Mouse (Mus musculus): ENCODE measurements at regions not wholly inside any gene's neighbourhood (a gene's known extent, or its start where the extent isn't known, plus 50 kb on each side); places are given as distances from the start of the nearest gene placed in this dataset.

- TF ChIP-seq EP300 (IDR thresholded peaks at IDR 0.05): no peak
- no peak for TF ChIP-seq CTCF (IDR thresholded peaks at IDR 0.05)
- H3K9me3 ChIP-seq (ENCODE audit: low read length): no peaks in the 10 kb centered on the region
- H3K36me3 ChIP-seq (ENCODE audit: insufficient read depth, low read length): no peaks in the 10 kb centered on the region
- H3K27me3 ChIP-seq (replicated peaks; ENCODE audit: insufficient read depth, low read length): no peaks in the 10 kb centered on the region
- no peaks in the 10 kb centered on the region for H3K4me1 ChIP-seq (ENCODE audit: insufficient read depth, low read depth, low read length)
- H3K4me3 ChIP-seq (ENCODE audit: low read depth, low read length): no peak overlapping the region
- ATAC-seq: no peak
- H3K9ac ChIP-seq (replicated peaks; ENCODE audit: low read depth): no peak overlapping the region
- no peak overlapping the region for H3K27ac ChIP-seq (ENCODE audit: low read length)
- whole genome bisulfite sequencing: 53% methylated on average over 8 of the region's 8 CpGs
- no peak for DNase-seq (ENCODE audit: low spot score)
- H3K4me2 ChIP-seq (replicated peaks; ENCODE audit: low read depth, low read length): no peak overlapping the region
Observed at GRCm38 (mm10) chr14:68973636-68974101, 320.4 kb downstream of the Synb start.

GRCm38 (mm10) chr14:68966758-68967157 lies 327.3 kb downstream of the Synb start:
- H3K9me3 ChIP-seq (ENCODE audit: low read length): no peaks in the 10 kb centered on the region
- H3K9ac ChIP-seq (replicated peaks; ENCODE audit: low read depth): no peak overlapping the region
- H3K27ac ChIP-seq (ENCODE audit: low read length): no peak overlapping the region
- TF ChIP-seq EP300 (IDR thresholded peaks at IDR 0.05) (no peak), CTCF (IDR thresholded peaks at IDR 0.05) (peak; percentile 87)
- ATAC-seq (no peak), DNase-seq (ENCODE audit: low spot score) (peak; percentile 49)
- no peaks in the 10 kb centered on the region for H3K4me1 ChIP-seq (ENCODE audit: insufficient read depth, low read depth, low read length)
- no peaks in the 10 kb centered on the region for H3K27me3 ChIP-seq (replicated peaks; ENCODE audit: insufficient read depth, low read length)
- H3K4me2 ChIP-seq (replicated peaks; ENCODE audit: low read depth, low read length): no peak overlapping the region
- H3K36me3 ChIP-seq (ENCODE audit: insufficient read depth, low read length): no peaks in the 10 kb centered on the region
- 3% methylated on average over 1 of the region's 1 CpGs for WGBS
- no peak overlapping the region for H3K4me3 ChIP-seq (ENCODE audit: low read depth, low read length)

GRCm38 (mm10) chr14:68954577-68955460 lies 339.3 kb downstream of the Synb start:
- Histone ChIP-seq H3K4me2 (replicated peaks; ENCODE audit: low read depth, low read length) (no peak overlapping the region), H3K9ac (replicated peaks; ENCODE audit: low read depth) (no peak overlapping the region), H3K4me1 (ENCODE audit: insufficient read depth, low read depth, low read length) (no peaks in the 10 kb centered on the region), H3K36me3 (ENCODE audit: insufficient read depth, low read length) (no peaks in the 10 kb centered on the region), H3K27ac (ENCODE audit: low read length) (no peak overlapping the region), H3K4me3 (ENCODE audit: low read depth, low read length) (no peak overlapping the region), H3K9me3 (ENCODE audit: low read length) (no peaks in the 10 kb centered on the region), H3K27me3 (replicated peaks; ENCODE audit: insufficient read depth, low read length) (no peaks in the 10 kb centered on the region)
- no peak for DNase-seq (ENCODE audit: low spot score)
- TF ChIP-seq CTCF (IDR thresholded peaks at IDR 0.05): no peak
- TF ChIP-seq EP300 (IDR thresholded peaks at IDR 0.05): no peak
- no peak for ATAC-seq
- WGBS: 71% methylated on average over 9 of the region's 9 CpGs

GRCm38 (mm10) chr14:68945906-68946305 lies 348.2 kb downstream of the Synb start:
- no peak for TF ChIP-seq EP300 (IDR thresholded peaks at IDR 0.05)
- TF ChIP-seq CTCF (IDR thresholded peaks at IDR 0.05): no peak
- DNase-seq (ENCODE audit: low spot score) (no peak), ATAC-seq (no peak)
- no peaks in the 10 kb centered on the region for H3K9me3 ChIP-seq (ENCODE audit: low read length)
- H3K27ac ChIP-seq (ENCODE audit: low read length): no peak overlapping the region
- WGBS: 76% methylated on average over 3 of the region's 3 CpGs
- H3K4me3 ChIP-seq (ENCODE audit: low read depth, low read length): no peak overlapping the region
- H3K9ac ChIP-seq (replicated peaks; ENCODE audit: low read depth): no peak overlapping the region
- H3K4me1 ChIP-seq (ENCODE audit: insufficient read depth, low read depth, low read length): no peaks in the 10 kb centered on the region
- H3K4me2 ChIP-seq (replicated peaks; ENCODE audit: low read depth, low read length): no peak overlapping the region
- no peaks in the 10 kb centered on the region for H3K27me3 ChIP-seq (replicated peaks; ENCODE audit: insufficient read depth, low read length)
- no peaks in the 10 kb centered on the region for H3K36me3 ChIP-seq (ENCODE audit: insufficient read depth, low read length)

- 58% methylated on average over 3 of the region's 4 CpGs for WGBS
- H3K9me3 ChIP-seq (ENCODE audit: low read length): no peaks in the 10 kb centered on the region
- ATAC-seq: no peak
Observed at GRCm38 (mm10) chr14:68945434-68945833, 348.7 kb downstream of the Synb start.

GRCm38 (mm10) chr14:68941759-68942158 lies 352.3 kb downstream of the Synb start:
- no peak for DNase-seq (ENCODE audit: low spot score)

More at GRCm38 (mm10) chr14:68945434-68945833, 348.7 kb downstream of the Synb start:
- no peak for DNase-seq (ENCODE audit: low spot score)
- Histone ChIP-seq H3K27ac (ENCODE audit: low read length) (no peak overlapping the region), H3K27me3 (replicated peaks; ENCODE audit: insufficient read depth, low read length) (no peaks in the 10 kb centered on the region), H3K9ac (replicated peaks; ENCODE audit: low read depth) (no peak overlapping the region), H3K36me3 (ENCODE audit: insufficient read depth, low read length) (no peaks in the 10 kb centered on the region), H3K4me1 (ENCODE audit: insufficient read depth, low read depth, low read length) (no peaks in the 10 kb centered on the region), H3K4me2 (replicated peaks; ENCODE audit: low read depth, low read length) (no peak overlapping the region), H3K4me3 (ENCODE audit: low read depth, low read length) (no peak overlapping the region)
- TF ChIP-seq EP300 (IDR thresholded peaks at IDR 0.05) (no peak), CTCF (IDR thresholded peaks at IDR 0.05) (no peak)

More at GRCm38 (mm10) chr14:68941759-68942158, 352.3 kb downstream of the Synb start:
- H3K27ac ChIP-seq (ENCODE audit: low read length): no peak overlapping the region
- H3K4me1 ChIP-seq (ENCODE audit: insufficient read depth, low read depth, low read length): no peaks in the 10 kb centered on the region
- H3K36me3 ChIP-seq (ENCODE audit: insufficient read depth, low read length): no peaks in the 10 kb centered on the region
- H3K4me2 ChIP-seq (replicated peaks; ENCODE audit: low read depth, low read length): no peak overlapping the region
- no peak overlapping the region for H3K9ac ChIP-seq (replicated peaks; ENCODE audit: low read depth)
- no peak for ATAC-seq
- TF ChIP-seq CTCF (IDR thresholded peaks at IDR 0.05): no peak
- no peak for TF ChIP-seq EP300 (IDR thresholded peaks at IDR 0.05)
- no peaks in the 10 kb centered on the region for H3K27me3 ChIP-seq (replicated peaks; ENCODE audit: insufficient read depth, low read length)
- H3K9me3 ChIP-seq (ENCODE audit: low read length): no peaks in the 10 kb centered on the region
- WGBS: 85% methylated on average over 2 of the region's 2 CpGs
- H3K4me3 ChIP-seq (ENCODE audit: low read depth, low read length): no peak overlapping the region

Measured in lung, postnatal 0 days (tissue).